Mouse (Mus musculus) megakaryocyte-erythroid progenitor cell, adult 5-6 weeks (primary cell): ENCODE results near the gene Zfp932. TPM values are rescaled to one million over a fixed set of nuclear protein-coding genes. Genes with fewer than 3 reads are reported as not detected.
"Not testable (repeated sequence)": the region's sequence is repeated elsewhere in the genome, so short reads cannot be mapped to it uniquely, and the experiment has no call there.

ENCODE experiments used
- ATAC-seq: replicated peaks from 2 replicates; pipeline ENCODE4 v1.8.0; 2016; ENCODE audit warnings: mild to moderate bottlenecking, inconsistent platforms; ENCODE audit not compliant: severe bottlenecking, poor library complexity, low FRiP score, low TSS enrichment
- total RNA-seq, 2 experiments: library from RNA; stranded (forward) in 1 of 2; stranded (reverse) in 1 of 2; fragments of 200-1000, 215-1000 nt in 1 of 2; fragments of >200 nt in 1 of 2; fragmentation: Nextera tagmentation in 1 of 2; gene quantifications; 2 replicates each; pipeline ENCODE4 v1.2.3; 2014 to 2017

The Zfp932 gene
- total RNA-seq (2014; fragmentation: Nextera tagmentation) = 37.6 and 42.5 TPM in 2 replicates
- total RNA-seq (2017) = 90.7 and 102 TPM in 2 replicates

DNA sequence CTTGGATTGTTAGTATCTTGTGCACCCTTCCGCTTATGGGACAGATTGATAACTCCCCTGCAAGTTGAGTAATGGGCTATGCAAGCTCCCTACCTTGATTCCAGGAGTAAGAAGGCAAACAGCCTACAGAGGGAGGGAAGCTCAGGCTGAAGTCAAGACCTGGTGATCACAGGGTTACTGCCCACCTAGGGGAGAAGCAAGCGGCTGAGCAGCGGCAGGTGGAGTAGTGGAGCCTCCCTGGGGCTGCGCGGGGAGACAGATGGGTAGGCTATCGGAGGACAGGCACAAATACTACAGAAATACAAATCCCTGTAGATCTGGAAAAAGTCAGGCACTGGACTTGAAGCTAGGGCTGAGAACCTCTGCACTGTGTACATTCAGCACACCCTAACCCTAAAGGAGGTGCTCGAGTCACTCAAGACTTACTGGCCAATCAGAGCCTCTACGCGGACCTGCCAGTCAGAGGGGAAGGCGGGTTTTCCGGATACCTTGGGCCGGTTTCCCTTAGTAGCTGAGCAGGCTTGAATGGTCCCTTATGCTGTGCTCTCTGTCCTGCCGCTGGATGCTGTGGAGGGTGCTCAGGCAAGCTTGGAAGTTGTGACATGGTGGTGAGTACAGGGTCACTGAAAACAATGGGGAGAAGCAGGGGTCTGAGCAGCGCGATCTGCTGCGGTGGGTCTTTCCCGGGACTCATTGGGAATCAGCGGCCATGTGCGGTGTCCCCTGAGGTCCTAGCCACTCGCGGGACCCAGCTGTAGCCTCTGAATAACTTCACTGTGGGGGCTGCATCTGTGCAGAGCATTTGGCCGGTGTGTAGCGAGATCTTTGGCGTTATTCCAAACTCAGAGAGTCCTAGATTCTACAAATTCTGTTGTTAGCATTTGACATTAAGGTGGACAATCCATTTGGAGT, at the start of gene Zfp932:
TSS of gene Zfp932 (plus strand) at position 496 of the 912 bp plus-strand sequence.
- ATAC-seq = peak; percentile 100

GRCm38 (mm10) chr5:109950281-109950680, 46.0 kb upstream of the Zfp932 start:
- no peak for ATAC-seq

GRCm38 (mm10) chr5:109980743-109981142, 15.6 kb upstream of the Zfp932 start:
- not testable (repeated sequence) for ATAC-seq

DNA sequence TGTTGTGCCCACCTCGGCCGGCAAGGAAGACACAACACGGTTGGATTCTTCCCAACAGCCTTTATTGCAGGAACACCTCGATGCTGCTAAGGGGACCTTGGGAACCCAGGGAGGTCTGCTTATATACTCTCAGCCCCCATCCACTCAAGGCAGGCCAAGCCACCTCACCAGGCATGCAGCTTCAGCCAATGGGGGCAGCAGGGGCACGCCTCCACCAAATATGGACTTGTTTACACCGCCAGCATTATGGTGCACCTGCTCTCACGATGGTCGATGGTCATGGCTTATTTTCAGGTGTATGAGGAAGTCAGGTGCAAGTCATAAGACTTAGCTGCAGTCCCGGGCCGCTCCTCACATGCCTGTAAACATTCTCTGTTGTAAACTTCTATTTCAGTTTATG, 860 bp upstream of the Zfp932 start:
- not testable (repeated sequence) for ATAC-seq

GRCm38 (mm10) chr5:110015775-110016174, 19.5 kb downstream of the Zfp932 start:
- ATAC-seq = not testable (repeated sequence)

- ATAC-seq = peak; percentile 70; the same call in 1 of the 2 replicates
Measured at GRCm38 (mm10) chr5:110023273-110023672, 27.0 kb downstream of the Zfp932 start.

- ATAC-seq = peak; percentile 68; the same call in 1 of the 2 replicates
Measured at GRCm38 (mm10) chr5:110023694-110024427, 27.5 kb downstream of the Zfp932 start.

DNA sequence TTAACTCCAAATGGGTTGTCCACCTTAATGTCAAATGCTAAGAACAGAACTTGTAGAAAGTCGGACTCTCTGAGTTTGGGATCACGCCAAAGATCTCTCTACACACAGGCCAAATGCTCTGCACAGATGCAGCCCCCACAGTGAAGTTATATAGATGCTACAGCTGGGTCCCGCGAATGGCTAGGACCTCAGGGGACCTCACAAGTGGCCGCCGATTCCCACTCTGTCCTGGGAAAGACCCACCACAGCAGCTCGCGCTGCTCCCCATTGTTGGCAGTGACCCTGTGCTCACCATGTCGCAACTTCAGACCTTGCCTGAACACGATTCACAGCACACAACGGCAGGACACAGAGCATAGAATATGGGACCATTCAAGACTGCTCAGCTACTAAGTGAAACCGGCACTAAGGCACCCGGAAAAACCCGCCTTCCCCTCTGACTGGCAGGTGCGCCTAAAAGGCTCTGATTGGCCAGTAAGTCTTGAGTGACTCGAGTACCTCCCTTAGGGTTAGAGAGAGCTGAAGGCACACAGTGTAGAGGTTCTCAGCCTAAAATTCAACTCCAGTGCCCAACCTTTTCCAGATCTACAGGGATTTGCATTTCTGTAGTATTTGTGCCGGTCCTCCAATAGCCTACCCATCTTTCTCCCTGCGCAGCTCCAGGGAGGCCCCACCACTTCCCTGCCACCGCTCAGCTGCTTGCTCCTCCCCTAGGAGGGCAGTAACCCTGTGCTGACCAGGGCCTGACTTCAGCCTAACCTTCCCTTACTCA, 61.5 kb downstream of the Zfp932 start:
- ATAC-seq = peak; percentile 100

Other genes starting within 250 kb of the Zfp932 start
- 6.2 and 10.1 TPM in 2 replicates for gene 4930522L14Rik, start 244.6 kb upstream of the Zfp932 start, total RNA-seq (2014; fragmentation: Nextera tagmentation)
- gene 4930522L14Rik, start 244.6 kb upstream of the Zfp932 start, total RNA-seq (2017) = 13.4 and 20.9 TPM in 2 replicates
- 23.4 and 54.8 TPM in 2 replicates for gene Gm15446, start 73.1 kb upstream of the Zfp932 start, total RNA-seq (2014; fragmentation: Nextera tagmentation)
- 15.1 and 21.4 TPM in 2 replicates for gene Gm15446, start 73.1 kb upstream of the Zfp932 start, total RNA-seq (2017)
- 4.5 and 12.5 TPM in 2 replicates for gene Gm17655, start 76.0 kb downstream of the Zfp932 start, total RNA-seq (2014; fragmentation: Nextera tagmentation)
- gene Gm17655, start 76.0 kb downstream of the Zfp932 start, total RNA-seq (2017) = 4.1 and 7.3 TPM in 2 replicates
- gene Gm35315, start 97.9 kb downstream of the Zfp932 start, total RNA-seq (2014; fragmentation: Nextera tagmentation) = 3.3 and 5.4 TPM in 2 replicates
- 1.4 and 4.0 TPM in 2 replicates for gene Gm35315, start 97.9 kb downstream of the Zfp932 start, total RNA-seq (2017)
- gene Plcxd1, start 103.4 kb downstream of the Zfp932 start, total RNA-seq (2014; fragmentation: Nextera tagmentation) = not detected in 2 replicates
- 0.50 TPM in 1 of 2 replicates, not detected in the other for gene Plcxd1, start 103.4 kb downstream of the Zfp932 start, total RNA-seq (2017)
- gene Gtpbp6, start 111.7 kb downstream of the Zfp932 start, total RNA-seq (2014; fragmentation: Nextera tagmentation) = 27.2 and 35.0 TPM in 2 replicates
- 14.5 and 32.6 TPM in 2 replicates for gene Gtpbp6, start 111.7 kb downstream of the Zfp932 start, total RNA-seq (2017)
- 4.1 and 10.3 TPM in 2 replicates for gene Zfp605, start 113.6 kb downstream of the Zfp932 start, total RNA-seq (2014; fragmentation: Nextera tagmentation)
- 8.2 and 8.9 TPM in 2 replicates for gene Zfp605, start 113.6 kb downstream of the Zfp932 start, total RNA-seq (2017)
- gene Chfr, start 139.3 kb downstream of the Zfp932 start, total RNA-seq (2014; fragmentation: Nextera tagmentation) = 32.4 and 33.7 TPM in 2 replicates
- gene Chfr, start 139.3 kb downstream of the Zfp932 start, total RNA-seq (2017) = 39.9 and 60.4 TPM in 2 replicates
- 20.2 and 25.2 TPM in 2 replicates for gene Golga3, start 180.2 kb downstream of the Zfp932 start, total RNA-seq (2014; fragmentation: Nextera tagmentation)
- 38.9 and 45.3 TPM in 2 replicates for gene Golga3, start 180.2 kb downstream of the Zfp932 start, total RNA-seq (2017)
- gene Ankle2, start 234.5 kb downstream of the Zfp932 start, total RNA-seq (2014; fragmentation: Nextera tagmentation) = 27.2 and 30.6 TPM in 2 replicates
- 48.1 and 52.9 TPM in 2 replicates for gene Ankle2, start 234.5 kb downstream of the Zfp932 start, total RNA-seq (2017)